Mouse (Mus musculus): ENCODE measurements around the gene Rapgef5.

- TF ChIP-seq CTCF (IDR thresholded peaks at IDR 0.05 in 2 of 3, conservative IDR thresholded peaks at IDR 0.05 in 1 of 3; ENCODE audit: control insufficient read depth in 1 of 3, insufficient read depth in 1 of 3, low read depth in 2 of 3, low read length in 3 of 3, poor library complexity in 1 of 3, severe bottlenecking in 1 of 3): no peak
- TF ChIP-seq POLR2A (IDR thresholded peaks at IDR 0.05; ENCODE audit: control insufficient read depth in 1 of 2, insufficient read depth in 1 of 2, low read depth in 1 of 2, low read length in 2 of 2, poor library complexity in 1 of 2): no peak
- no peak for TF ChIP-seq USF1 (IDR thresholded peaks at IDR 0.05; ENCODE audit: low read depth, low read length)
These were observed 37.3 kb upstream of the Rapgef5 start for GRCm38 (mm10) chr12:117479014-117479413.

Measured in MEL (cell line).